Mouse (Mus musculus) heart, postnatal 4 days (tissue): Measurements from ENCODE around the gene Scg5. TPM values are rescaled to one million over a fixed set of nuclear protein-coding genes. Genes with fewer than 3 reads are reported as not detected.
A peak's percentile ranks its signal among the peaks of the same experiment; 100 is the strongest.

ENCODE experiments used
- DNase-seq: peaks from one replicate; pipeline ENCODE4 v3.0.0; 2021
- total RNA-seq, 2 experiments: library from RNA; stranded (reverse); gene quantifications; 2 replicates each; pipeline ENCODE4 v1.2.3; 2021

Gene Scg5
- total RNA-seq, 2 experiments from 2014 or later, result 0.45 TPM

GRCm38 (mm10) chr2:113805765-113806164 lies 23.2 kb downstream of the Scg5 start:
- no peak for DNase-seq

DNA sequence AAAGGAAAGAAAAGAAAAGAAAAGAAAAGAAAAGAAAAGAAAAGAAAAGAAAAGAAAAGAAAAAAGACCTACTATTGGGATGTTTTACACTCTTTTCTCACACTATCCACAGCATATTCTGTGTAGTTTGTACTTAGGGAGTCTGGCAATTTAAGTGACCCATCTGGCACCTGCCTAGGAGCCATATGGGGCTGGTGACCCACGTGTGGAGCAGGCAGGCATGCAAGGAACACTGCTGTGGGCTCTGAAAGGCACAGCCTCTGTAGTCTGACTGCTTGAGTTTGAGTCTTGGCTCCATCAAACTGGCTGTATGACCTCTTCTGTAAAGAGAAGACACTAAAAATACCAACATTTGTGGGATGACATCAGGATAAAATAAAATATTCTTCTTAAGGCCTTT lies 25.2 kb downstream of the Scg5 start:
- DNase-seq, result no peak

GRCm38 (mm10) chr2:113800846-113801245 lies 28.1 kb downstream of the Scg5 start:
- no peak for DNase-seq

DNA sequence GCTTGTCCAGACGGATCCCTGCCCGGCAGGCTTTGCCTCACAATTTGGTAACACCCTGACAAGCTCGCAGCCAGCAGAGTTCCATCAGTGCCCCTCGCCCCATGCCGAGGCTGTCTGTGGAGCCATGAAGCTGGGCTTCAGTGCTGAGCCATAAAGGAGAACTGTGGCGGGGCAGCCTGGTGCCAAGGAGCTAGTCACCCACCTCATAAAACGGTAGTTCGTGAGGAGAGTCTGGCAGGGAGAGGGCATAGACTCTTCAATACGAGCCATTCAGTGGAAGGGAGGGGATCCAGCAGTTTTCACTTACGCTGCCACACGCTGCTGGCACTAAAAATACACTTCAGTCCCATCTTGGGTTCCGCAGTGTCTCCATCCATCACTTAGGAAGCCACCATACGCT lies 30.3 kb downstream of the Scg5 start:
- no peak for DNase-seq

DNA sequence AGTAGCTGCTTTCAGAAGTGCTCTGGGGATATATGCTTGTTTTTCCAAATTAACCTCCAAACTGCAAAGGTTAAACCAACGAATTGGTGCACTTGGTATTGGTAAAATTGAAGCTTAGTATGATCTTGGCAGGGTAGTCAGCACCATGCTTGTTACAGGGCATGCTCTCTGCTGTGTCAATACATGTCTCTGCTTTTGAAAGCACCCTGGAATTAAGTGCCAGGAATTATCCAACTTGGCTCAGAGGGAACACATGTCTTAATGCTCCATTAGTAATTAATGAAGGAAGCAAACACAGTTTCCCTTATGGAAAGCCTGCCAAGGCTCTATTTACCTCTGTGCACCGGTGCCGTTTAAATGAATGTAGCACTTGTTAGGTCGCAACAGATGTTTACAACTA lies 33.7 kb downstream of the Scg5 start:
- no peak for DNase-seq

DNA sequence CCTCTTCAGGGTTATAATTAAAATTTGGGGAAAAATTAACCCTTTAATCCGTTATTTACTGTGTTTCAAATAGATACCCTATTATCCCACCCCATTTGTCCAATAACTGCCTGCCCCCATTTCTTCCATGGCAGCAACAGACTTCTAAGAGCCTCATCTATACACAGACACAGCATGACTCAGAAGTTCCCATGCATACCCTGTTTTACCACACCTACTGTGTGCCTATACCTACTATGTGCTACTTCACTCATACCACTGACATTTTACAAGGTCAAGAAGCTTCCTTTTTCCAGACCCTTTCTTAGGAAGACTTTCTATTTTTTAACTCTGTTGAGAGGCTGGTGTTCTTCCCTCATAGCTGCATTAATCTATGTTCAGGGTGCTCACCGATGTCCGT lies 35.4 kb downstream of the Scg5 start:
- no peak for DNase-seq

GRCm38 (mm10) chr2:113788821-113789387 lies 40.0 kb downstream of the Scg5 start:
- no peak for DNase-seq

- no peak for DNase-seq
These were observed 41.0 kb downstream of the Scg5 start for GRCm38 (mm10) chr2:113787882-113788281.

GRCm38 (mm10) chr2:113784851-113785250 lies 44.1 kb downstream of the Scg5 start:
- no peak for DNase-seq

- DNase-seq, result no peak
These were observed 47.4 kb downstream of the Scg5 start for GRCm38 (mm10) chr2:113781521-113781920.

- no peak for DNase-seq
These were observed 47.8 kb downstream of the Scg5 start for GRCm38 (mm10) chr2:113781107-113781506.

GRCm38 (mm10) chr2:113779336-113779735 lies 49.6 kb downstream of the Scg5 start:
- DNase-seq, result no peak

GRCm38 (mm10) chr2:113778036-113778435 lies 50.9 kb downstream of the Scg5 start:
- DNase-seq, result no peak

DNA sequence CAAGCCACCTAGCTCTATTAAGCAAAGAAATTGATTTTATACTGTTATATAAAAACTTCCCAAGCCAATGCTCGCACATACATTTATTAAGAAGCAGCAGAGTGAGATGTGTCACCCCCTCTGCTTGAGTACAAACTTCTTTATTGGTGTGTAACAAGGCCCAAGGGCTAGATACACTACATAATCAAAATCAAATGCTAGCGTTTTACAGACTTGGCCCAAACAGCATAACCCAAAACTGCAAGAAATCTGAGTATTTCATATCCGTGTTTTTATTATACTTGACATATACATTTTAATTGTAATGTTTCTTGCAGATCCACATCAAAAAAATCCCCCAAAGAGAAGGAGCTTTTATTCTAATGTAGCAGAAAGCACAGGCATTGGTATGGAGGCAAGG lies 52.6 kb downstream of the Scg5 start:
- no peak for DNase-seq

- no peak for DNase-seq
These were observed 54.6 kb downstream of the Scg5 start for GRCm38 (mm10) chr2:113774150-113774805.

GRCm38 (mm10) chr2:113768541-113769303 lies 60.2 kb downstream of the Scg5 start:
- DNase-seq, result no peak

DNA sequence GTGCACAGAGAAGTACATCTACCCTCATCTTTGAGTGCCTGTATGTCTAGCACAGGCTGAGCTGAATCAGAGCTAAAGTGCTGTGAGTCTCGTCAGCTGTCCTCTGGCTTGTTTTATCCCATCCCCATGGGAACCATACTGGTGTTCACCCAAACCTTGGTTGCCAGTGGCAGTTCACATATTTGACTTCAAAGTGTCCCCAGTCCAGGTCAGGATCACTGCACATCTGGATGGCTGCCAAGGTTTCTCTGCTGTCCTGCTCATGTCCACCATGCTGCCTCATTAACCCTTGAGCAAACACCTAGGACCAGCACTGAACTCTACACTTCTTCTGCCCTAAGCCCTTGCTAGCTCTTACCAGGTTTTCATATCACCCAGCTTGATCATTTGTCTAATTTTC lies 63.0 kb downstream of the Scg5 start:
- DNase-seq, result peak; percentile 15

DNA sequence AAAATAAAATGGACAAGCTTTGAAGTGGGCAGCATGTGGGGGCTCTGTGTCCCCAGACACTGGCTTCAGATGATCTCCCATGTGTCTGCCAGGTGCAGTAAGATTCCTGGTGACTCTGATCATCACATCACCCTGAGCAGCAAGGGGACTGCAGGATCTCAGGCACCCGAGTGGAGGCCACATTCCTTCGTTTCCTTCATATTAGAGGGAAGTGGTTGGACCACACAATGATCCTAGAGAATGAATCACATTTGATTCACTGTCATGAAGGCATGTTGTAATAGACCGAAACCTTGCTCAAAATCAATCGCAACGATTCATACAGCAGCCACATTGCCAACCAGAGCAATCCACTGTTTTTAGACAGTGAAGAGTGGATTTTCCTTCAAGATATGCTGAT lies 64.0 kb downstream of the Scg5 start:
- no peak for DNase-seq

DNA sequence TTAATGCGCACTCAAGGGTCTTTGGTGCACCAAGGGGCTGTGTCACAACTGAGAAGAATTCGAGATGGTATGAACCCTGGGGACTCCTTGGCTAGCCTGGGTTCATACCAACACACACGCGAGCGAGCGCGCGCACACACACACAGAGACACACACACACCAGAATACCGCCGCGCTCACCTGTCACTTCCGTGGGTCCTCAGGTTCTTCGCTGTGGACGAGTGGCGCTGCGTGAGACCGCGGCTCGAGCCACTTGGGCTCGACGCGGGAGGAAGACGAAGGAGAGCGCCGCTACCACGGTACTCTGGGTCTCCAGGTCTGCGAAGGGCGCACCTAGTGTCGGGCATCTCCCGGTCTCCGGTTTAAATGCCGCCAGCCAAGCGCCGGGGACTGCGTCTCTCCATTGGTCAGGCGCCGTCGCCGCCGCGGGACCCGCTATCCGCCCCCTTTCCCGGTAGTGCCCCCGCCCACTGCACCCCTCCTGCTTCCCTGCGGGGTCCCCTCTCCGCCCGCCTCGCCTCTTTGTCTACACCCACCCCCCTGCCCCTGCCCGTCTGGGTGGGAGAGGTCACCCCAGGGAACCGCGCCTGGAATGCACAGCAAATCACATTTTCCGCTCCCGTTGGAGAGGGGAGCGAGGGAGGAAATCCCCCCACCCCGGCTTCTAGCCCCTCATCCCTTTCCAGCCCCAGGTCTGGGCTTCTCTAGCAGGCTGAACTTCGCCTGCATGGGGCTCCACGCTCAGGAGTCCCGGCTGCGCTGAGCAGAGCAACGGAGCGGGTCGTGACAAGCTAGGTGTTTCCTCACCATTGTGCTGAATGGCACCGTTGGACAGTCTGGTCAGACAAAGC lies 70.4 kb downstream of the Scg5 start, which contains the start of gene Grem1:
Gene Grem1, minus strand, starts transcription at position 336 of the 851 bp plus-strand sequence.
- peak; percentile 20 for DNase-seq

DNA sequence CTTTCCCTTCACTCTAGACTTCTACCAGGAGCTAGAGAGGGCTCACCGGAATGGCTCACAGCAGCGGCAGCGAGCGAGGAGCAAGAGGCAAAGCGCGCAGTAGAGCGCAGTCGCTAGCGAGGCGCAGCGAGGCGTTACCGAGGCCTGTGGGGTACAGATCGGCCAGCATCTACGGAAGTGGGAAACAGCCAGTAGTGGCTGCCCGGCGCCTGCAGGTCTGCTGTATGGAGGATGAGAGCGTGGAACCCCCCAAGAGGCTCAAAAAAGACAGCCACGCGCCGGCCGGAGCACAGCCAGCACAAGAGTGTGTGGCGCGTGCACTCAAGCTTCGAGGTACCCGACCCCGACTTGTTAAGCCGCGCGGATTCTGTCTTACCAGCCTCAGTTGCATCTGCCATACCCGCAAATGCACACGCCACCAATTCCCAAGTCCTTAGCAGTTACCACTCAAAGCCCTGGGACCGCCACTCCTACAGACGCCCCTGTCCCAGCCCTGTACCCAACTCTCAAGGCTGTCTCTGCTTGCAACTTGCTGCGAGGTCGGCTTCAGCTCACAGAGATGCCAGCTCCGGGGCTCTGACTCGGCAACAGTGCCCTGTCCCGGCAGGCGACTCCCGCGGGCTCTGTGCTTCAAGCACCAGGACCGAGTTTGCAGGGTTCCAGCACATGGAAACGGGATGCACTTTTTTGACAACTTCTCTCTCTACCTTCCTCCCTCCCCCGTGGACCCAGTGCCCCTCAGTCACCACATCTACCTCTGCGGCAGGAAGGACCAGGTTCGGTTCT lies 71.2 kb downstream of the Scg5 start:
- peak; percentile 5 for DNase-seq

DNA sequence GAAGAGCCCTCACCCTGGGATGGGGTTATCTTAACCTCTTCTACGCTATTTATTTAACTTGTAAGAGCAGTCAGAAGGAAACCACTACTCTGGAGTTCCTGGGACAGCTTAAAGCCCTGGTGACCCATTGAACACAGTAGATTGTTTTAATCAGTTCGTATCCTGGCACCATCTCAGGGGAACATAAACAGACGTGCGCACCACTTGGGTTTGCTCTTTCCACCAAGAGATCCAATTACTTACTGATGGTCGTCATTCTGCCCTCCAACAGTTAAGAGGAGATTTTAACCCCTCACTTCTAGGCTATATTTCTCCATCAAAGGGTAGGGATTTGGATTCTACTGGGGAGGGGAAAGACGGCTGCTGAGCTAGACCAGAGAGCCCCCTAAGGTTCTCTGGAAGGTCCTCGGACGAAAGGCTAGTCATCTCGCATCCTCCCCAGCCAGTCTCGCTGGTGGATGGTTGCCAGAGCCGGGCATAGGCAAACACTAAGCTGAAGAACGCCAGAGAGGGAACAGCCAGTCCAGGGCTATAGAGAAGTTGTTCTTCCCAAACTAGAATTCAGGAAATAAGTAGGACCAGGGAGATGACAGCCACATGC lies 71.9 kb downstream of the Scg5 start:
- DNase-seq, result peak; percentile 6

DNA sequence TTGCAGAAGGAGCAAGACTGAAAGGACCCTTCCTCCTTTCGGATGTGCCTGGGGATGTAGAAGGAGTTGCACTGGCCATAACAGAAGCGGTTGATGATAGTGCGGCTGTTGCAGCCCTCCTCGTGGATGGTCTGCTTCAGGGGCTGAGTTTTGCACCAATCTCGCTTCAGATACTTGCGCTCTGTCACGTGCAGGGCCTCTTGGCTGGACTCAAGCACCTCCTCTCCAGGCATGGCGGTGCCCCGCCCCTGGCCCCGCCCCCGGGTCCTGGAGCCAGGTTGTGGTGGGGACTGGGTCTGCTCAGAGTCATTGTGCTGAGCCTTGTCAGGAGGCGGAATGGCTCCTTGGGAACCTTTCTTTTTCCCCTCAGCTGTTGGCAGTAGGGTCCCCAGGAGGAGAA lies 79.2 kb downstream of the Scg5 start:
- no peak for DNase-seq
